Mouse (Mus musculus): ENCODE data around the gene Nfyc.

DNA sequence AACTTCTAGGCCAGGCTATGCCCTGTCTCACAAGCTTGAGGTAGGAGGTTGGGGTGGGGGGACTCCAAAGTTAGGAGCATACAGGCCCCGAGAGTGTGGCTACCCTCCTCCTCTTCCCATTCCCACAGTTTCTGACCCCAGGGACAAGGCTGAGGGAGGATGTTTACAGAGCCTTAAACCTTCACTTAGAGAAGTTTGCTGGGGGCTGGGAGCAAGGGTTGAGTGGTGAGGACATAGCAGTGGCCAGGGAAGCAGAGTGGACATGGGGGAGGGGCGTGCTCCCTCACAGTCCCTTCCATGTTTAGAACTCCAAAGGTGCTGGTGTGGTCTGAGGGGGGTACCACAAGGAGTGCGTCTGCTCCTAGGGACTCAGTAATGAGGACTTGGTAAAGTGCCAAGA lies 87.7 kb downstream of the Nfyc start:
- TF ChIP-seq BHLHE40 (IDR thresholded peaks at IDR 0.05; ENCODE audit: borderline replicate concordance, low read depth, low read length) (no peak), POLR2A (IDR thresholded peaks at IDR 0.05; ENCODE audit: control insufficient read depth in 1 of 2, insufficient read depth in 1 of 2, low read depth in 1 of 2, low read length in 2 of 2, poor library complexity in 1 of 2) (no peak), CTCF (IDR thresholded peaks at IDR 0.05 in 2 of 3, conservative IDR thresholded peaks at IDR 0.05 in 1 of 3; ENCODE audit: control insufficient read depth in 1 of 3, insufficient read depth in 1 of 3, low read depth in 2 of 3, low read length in 3 of 3, poor library complexity in 1 of 3, severe bottlenecking in 1 of 3) (no peak), GATA1 (IDR thresholded peaks at IDR 0.05; ENCODE audit: low read depth, low read length) (no peak), ELF1 (IDR thresholded peaks at IDR 0.05; ENCODE audit: low read depth, low read length) (no peak), TBP (IDR thresholded peaks at IDR 0.05; ENCODE audit: low read depth, low read length) (no peak), ZNF384 (IDR thresholded peaks at IDR 0.05; ENCODE audit: low read depth, low read length) (no peak), JUND (IDR thresholded peaks at IDR 0.05; ENCODE audit: low read depth, low read length) (no peak), RAD21 (IDR thresholded peaks at IDR 0.05; ENCODE audit: low read depth, low read length) (no peak), GABPA (IDR thresholded peaks at IDR 0.05; ENCODE audit: low read depth, low read length) (no peak), MAX (IDR thresholded peaks at IDR 0.05; ENCODE audit: low read length) (no peak), ZC3H11A (IDR thresholded peaks at IDR 0.05; ENCODE audit: low read depth, low read length) (no peak), MYC (IDR thresholded peaks at IDR 0.05; ENCODE audit: low read depth, low read length) (no peak), USF1 (IDR thresholded peaks at IDR 0.05; ENCODE audit: low read depth, low read length) (no peak)

All from MEL (cell line).